Mouse (Mus musculus) monocyte, adult 5-6 weeks (primary cell): ENCODE measurements at regions not wholly inside any gene's neighbourhood (a gene's known extent, or its start where the extent isn't known, plus 50 kb on each side); places are given as distances from the start of the nearest gene placed in this dataset.
"Not testable (repeated sequence)": the region's sequence is repeated elsewhere in the genome, so short reads cannot be mapped to it uniquely, and the experiment has no call there.

Experiments used
- ATAC-seq: fragments of 153-309, 156-312 bp; replicated peaks from 2 replicates; pipeline ENCODE4 v1.8.0; 2017; ENCODE audit warnings: mild to moderate bottlenecking; ENCODE audit not compliant: low TSS enrichment, insufficient number of reproducible peaks, severe bottlenecking, poor library complexity, low FRiP score

DNA sequence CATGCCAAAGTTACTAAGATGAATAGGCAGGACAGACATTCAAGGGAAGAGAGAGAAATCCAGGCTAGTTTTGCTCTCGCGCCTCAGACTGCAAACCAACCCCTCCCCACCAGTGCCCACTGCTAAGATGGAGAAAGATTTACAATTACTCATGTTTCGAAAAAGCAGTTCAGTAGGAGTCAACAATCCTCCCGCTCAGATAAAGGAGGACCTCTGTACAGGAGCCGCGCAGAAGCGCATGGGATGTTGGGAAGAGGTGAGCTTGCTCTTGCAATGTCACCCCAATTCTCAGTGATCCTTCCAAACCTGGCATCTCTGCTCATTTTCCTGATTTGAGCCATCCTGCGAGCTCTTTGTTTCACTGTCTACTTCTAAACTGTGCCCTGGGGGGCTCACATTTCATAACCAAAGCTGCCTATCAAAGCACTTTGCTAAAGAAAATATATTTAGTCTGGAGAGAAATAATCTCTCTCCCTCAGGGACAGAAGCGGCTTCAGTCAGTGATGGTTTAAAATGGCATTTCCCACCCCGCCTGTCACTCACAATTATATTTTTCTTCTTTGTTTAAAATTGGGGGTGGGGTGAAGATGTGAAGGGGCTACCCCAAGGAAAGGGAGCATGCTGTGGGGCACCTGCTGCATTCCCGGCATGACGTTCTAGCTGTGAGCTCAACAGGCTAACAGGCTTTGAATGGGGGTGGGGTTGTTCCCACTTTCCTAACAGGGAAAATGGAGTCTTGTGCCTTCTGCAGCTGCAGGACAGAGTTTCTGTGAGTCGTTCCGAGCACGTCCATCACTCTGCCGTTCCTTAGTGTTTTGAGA, 170.2 kb downstream of the Nucb2 start:
- no peak for ATAC-seq

DNA sequence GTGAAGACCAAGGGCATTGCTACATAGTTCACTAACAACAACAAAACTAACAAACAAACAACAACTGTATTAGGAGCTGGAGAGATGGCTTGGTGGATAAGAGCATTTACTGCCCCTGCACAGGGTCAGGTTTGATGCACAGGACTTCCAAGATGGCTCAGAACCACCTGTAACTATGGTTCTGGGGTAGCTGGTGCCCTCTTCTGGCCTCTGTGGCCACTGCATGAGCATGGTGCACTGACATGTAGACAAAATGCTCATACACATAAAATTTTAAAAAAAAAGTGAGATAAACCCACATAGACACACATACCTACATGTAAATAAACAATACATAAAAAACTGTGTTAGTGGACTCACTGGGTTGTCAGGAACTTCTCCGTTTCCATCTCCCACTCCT, 172.5 kb downstream of the Nucb2 start:
- no peak for ATAC-seq

DNA sequence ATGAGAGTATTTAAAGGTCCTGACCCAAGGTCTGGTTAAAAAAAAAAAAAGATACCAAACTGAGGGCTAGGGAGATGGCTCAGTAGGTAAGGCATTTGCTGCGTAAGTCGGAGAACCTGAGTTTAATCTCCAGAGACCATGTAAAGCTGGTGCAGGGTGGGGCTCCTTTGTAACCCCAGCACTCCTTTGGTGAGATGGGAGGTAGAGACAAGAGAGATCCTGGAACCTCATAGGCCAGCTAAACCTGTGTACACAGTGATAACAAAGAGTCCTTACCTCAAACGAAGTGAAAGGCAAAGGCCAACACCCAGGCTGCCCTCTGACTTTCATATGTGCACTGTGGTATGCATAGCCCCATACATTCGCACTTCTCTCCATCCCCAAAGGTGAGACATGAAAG, 175.0 kb downstream of the Nucb2 start:
- no peak for ATAC-seq

DNA sequence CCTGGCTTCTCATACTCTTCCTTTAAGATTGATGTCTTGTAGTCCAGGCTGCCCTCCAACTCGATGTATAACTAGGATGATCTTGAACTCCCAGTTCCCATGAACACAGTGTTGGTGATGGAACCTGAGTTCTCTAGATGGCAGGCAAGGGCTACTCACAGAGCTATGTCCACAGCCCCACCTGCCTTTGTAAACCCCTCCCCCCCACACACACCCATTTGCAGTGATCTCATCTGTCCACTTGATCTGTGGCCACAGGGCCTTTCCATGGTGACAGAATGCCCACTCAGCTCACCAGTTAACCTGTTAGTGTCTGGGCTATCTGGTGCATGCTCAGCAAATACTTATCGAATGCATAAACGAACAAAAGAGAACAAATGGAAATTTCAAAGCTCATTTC, 176.4 kb downstream of the Nucb2 start:
- no peak for ATAC-seq

DNA sequence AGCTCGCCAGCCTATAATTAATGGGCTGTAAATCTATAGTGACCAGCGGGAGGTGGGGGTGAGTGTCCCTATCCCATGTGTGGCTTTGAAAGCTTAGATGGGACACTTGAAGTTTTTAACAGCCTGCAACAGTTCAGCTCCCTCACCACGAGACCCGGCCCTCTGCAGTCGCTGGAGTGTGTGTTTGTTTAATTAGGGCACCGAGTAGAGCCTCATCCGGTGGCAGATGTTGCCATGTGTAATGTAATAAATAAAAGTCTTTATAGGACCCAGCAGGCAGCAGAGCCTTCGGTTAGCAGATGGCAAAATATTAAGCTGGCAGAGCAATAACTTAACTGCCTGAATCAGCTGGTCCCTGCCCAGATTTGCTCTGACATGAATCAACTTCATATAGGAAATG, 177.1 kb downstream of the Nucb2 start:
- ATAC-seq = no peak

DNA sequence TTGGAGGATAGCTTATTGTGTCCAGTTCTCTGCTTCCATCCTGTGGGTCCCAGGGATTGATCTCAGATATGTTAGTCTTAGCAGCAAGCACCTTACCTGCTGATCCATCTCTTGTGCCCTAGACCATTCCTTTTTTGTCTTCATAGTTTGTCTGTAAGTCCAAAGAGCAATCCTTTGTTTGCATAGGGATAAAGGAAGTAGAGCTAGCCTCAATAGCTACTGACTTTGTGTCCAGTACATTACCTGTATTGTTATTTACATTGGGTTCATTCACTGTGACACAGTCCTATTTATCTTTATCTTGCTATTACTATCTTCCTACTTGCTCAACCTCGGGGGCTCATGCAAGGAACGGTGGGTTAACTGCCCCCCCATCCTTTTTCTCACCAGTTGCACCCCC, 196.2 kb downstream of the Nucb2 start:
- no peak for ATAC-seq

DNA sequence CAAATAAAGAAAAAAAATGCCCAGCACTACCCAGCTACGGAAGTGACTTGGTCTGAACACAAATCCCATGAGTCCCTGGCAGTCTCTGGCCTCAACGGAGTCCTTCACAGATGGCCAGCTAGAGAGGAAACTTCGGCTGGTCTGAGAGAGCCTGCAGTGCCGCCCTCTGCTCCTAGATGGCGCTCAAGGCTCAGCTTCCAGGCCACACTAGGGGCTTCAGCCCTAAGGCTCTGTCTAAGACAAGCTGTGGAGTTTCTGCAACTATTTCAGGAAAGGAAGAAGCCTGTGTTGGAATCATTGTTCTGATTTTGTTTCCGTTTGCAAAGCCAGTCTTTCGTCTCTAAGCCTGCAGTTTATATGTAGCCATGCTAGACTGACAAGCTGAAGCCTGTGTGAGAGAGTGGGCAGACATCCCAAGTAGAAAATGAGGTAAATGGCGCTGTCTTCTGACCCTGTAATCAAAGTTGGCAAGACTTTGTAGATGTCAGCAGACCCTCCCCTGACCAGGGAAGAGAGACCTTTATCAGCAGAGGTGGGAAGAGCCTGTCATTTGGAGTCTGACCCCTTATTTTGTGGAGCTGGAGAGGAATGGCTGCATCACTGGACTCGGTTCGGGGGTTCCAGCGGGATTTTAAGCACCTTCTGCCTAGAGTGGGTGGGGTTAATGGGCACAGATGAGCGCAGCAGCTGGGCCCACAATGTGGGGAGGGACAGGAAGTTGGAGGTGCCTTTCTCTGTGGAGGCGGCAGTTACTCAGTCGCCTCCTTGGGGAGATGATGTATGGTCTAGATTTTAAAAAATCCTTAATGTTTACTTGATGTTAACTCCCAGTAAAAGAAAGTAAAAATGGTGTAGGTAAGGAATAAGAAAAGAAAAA, 197.5 kb downstream of the Nucb2 start:
- ATAC-seq = no peak

DNA sequence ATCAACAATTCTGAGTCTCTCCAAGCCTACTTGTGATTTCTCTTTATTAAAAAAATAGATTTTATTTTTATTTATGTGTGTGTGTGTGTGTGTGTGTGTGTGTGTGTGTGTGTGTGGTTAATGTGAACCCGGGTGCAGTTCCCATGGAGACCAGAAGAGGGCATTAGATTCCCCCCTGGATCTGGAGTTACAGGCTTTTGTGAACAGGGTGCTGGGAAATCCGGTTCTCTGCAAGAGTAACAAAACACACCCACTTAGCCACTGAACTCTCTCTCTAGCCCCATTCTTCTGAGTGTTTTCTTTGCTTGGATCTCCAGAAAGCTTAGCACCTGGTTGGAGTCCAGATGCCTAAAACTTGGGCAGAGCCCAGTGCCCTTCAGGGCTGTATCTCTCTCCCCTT, 198.4 kb downstream of the Nucb2 start:
- ATAC-seq = no peak

GRCm38 (mm10) chr7:116711541-116711940, 207.4 kb downstream of the Nucb2 start:
- no peak for ATAC-seq

- no peak for ATAC-seq
Observed at GRCm38 (mm10) chr7:116713200-116713599, 209.0 kb downstream of the Nucb2 start.

DNA sequence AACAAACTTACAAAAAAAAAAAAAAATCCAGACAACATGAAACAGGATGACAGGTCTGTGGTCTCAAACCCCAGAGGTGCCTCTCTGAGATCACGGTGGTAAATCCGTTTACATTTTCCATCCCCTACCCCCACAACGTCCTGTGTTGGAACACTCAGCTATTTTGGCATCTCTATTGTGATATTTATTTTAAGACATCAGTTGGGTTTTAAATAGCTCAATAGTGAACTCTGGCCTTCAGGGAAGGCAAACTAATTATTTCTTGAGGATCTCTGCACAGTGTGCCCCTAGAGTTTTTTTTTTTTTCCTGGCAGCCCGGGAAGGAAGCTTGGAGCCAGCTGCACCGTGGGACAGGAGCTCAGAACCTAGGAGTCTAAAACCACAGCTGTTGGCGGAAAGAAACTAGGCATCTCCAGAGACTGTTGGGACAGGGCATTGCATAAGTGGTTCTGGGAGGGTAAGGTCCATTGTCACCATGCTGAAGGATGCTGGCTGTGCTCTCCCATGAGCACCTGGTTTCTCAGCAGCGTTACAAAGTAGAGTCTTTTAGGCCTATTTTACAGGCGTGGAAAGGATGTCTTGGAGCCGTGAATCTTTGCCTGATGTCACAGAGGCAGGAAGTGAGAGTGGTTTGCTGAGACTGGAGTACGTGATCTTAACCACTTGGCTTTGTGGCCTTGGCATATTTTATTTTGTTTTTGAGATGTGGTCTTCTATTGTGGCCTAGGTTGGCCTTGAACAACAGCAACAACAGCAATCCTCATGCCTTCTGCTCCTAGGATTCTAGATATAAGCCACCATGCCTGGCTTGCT, 211.3 kb downstream of the Nucb2 start:
- ATAC-seq = no peak

GRCm38 (mm10) chr7:116728379-116728778, 224.2 kb downstream of the Nucb2 start:
- no peak for ATAC-seq

GRCm38 (mm10) chr7:116729795-116730194, 225.6 kb downstream of the Nucb2 start:
- ATAC-seq = no peak

DNA sequence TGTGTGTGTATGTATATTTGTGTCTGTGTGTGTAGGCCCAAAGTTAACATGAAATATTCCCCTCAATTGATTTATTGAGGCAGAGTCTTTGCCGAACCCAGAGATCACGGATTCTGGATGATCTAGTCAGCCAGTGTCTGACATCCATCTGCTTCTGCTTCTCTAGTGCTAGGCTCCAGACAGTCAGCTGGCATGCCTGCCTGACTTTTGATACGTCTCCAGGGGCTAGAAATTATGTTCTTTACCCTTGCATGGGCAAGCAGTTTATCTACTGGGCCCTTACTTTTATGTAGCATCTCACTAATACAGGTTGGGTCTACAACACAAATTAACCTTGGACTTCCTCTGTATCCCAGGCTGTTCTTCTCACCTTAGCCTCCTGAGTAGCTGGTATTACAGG, 231.5 kb downstream of the Nucb2 start:
- no peak for ATAC-seq

GRCm38 (mm10) chr7:116736333-116736732, 232.2 kb downstream of the Nucb2 start:
- ATAC-seq = no peak

DNA sequence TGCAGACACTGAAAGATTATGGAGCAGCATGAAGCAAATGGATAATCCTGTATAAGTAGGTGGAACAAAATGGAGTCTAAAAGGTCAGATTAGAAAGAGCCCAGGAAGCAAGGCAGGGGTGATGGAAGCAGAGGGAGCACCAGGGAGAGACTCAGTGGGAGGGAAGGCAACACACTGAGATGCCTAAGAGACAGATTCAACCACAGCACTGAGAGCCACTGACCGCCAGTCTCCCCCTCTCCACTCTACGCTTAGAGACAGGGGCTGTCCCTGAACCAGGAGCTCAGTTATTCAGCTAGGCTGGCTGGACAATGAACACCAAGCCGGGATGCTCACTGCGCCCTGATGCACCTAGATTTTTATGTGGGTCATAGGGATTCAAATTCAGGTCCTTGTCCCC, 233.8 kb downstream of the Nucb2 start:
- ATAC-seq = no peak

DNA sequence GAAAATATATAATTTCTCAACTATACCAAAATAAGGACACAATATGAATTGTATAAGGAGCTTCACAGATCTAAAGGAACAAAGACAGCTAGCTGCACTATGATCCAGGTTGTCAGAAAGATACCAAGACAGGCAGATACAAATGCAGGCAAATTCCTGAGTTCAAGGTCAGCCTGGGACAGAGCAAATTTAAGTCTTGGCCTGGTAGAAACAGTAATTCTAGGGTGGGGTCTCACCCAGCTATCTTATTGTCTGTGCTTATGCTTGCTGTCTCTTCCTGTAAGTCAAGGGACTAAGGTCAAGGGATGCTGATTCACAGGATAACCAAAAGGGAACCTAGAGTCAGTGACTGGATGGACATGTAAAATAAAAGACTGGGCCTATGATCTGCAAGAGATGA, 250.4 kb downstream of the Nucb2 start:
- ATAC-seq = no peak

DNA sequence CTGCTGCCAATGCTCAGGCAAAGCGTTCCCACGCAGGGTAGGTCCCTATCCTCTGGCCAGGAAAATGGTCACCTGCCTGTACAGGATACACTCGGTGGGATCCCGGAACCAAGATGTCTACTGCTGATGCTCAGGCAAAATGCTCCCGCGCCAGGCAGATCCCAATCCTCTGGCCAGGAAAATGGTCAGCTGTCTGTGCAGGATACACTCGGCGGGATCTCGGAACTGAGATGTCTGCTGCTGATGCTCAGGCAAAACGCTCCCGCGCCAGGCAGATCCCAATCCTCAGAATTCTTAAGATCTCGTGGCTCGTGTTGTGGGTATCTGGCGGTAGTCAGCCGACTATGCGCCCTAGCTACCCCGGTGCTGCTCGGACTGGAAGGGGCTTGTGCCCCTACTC, 288.0 kb downstream of the Nucb2 start:
- not testable (repeated sequence) for ATAC-seq

- no peak for ATAC-seq
Observed at GRCm38 (mm10) chr7:116808475-116808874, 304.3 kb downstream of the Nucb2 start.
